Mouse (Mus musculus) ES-E14 (cell line): ENCODE measurements at regions not wholly inside any gene's neighbourhood (a gene's known extent, or its start where the extent isn't known, plus 50 kb on each side); places are given as distances from the start of the nearest gene placed in this dataset.

Experiments used
- HCFC1 ChIP-seq: IDR thresholded peaks from 2 replicates; pipeline ENCODE4 v1.6.1; 2012; ENCODE audit warnings: low read length, inconsistent platforms, borderline replicate concordance; ENCODE audit not compliant: insufficient read depth
- MAFK ChIP-seq: IDR thresholded peaks from 2 replicates; pipeline ENCODE4 v1.6.1; 2014; ENCODE audit warnings: mild to moderate bottlenecking, low read depth, low read length, inconsistent platforms; ENCODE audit not compliant: insufficient read depth
- ZC3H11A ChIP-seq: IDR thresholded peaks from 2 replicates; pipeline ENCODE4 v1.6.1; 2012; ENCODE audit warnings: low read depth, mild to moderate bottlenecking, inconsistent platforms, low read length, borderline replicate concordance
- ZNF384 ChIP-seq: IDR thresholded peaks from 2 replicates; pipeline ENCODE4 v1.6.1; 2012; ENCODE audit warnings: low read depth, low read length, inconsistent platforms

DNA sequence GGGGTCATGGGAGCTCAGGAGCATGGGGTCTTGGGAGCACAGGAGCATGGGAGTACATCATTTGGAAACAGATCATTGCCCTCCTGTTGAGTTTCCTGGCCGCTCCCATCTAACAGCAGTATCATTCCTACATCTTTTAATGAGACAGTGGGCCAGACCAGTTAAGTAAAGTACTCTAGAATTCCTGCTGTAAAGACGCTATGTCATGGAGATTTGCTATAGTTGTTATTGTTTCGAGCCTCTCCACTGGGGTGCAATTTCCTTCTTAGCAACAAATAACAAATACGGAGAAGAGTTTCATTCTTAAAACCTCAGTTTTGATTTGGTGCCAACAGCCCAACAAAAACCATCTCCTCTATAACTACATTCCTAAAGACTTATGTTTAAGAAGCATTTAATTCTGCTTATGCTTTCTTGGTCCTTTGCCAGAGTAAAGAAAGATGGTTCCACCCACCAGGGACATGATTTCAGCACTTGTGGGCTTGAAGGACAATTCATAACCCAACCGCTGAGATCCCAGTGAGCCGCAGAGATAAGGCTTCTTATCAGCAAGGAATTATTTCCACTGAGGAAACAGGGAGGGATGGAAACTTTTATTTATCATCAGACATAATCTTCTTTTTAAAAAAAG is 367.6 kb downstream of the Prdm2 start:
- no peak for TF ChIP-seq MAFK
- TF ChIP-seq ZC3H11A, result no peak
- TF ChIP-seq ZNF384, result no peak
- no peak for TF ChIP-seq HCFC1
